Mouse (Mus musculus) pancreas, adult 10 weeks (tissue): ENCODE results near the gene Itfg1. TPM values are rescaled to one million over a fixed set of nuclear protein-coding genes. Genes with fewer than 3 reads are reported as not detected.

Source experiments
- polyA plus RNA-seq: library from polyadenylated mRNA; stranded (reverse); fragments of 350-450 nt; fragmentation: Illumina TruSeq; extraction: RNeasy Lipid Tissue Mini Kit (QIAGEN cat#74804); gene quantifications from one replicate; pipeline ENCODE4 v1.2.3, GENCODE M21; 2015; ENCODE audit warnings: low read depth, low replicate concordance; ENCODE audit not compliant: insufficient read depth

Itfg1 gene
- 12.4 TPM for polyA plus RNA-seq

DNA sequence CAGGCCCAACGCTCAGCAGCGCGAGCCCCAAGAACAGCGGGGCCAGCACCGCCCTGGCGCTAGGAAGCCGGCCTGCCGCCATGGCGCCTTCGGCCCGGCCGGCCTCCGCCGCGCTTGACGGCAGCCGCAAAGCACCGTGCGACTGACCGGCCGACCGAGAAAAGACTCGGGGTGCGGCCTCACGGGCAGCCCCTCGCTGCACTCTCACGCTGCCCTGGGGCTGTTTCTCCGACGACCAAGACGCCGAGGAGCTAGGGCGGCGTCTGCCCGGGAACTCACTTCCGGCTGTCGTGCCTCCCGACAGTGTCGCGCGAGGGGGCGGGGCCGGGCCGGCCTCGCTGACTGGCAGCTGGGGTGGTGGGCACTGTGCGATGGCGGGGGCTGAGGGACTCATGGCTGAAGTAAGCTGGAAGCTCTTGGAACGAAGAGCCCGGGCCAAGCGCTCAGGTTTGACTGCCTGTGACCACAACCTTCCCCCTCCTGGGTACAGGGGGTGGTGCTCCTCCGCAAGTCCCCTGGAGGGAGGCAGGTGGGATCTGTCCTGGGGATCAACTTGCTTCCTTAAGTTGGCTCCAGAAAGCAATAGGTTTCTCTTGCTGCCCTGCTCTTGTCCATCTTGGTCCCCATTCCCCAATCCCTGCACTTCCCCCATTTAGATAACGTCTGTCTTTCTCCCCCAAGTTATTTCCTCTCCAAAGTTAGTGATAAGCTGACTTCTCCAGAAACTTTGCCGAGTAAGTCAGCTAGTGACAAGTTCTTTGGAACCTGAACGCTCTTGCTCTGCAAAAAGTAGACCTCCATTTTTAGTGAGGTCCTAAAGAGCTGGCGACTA lies at the start of gene Itfg1, which contains the start of gene Phkb:
Itfg1 (minus strand) TSS at position 265 of the 832 bp plus-strand sequence.
Phkb (plus strand) TSS at position 303 of the 832 bp plus-strand sequence.

DNA sequence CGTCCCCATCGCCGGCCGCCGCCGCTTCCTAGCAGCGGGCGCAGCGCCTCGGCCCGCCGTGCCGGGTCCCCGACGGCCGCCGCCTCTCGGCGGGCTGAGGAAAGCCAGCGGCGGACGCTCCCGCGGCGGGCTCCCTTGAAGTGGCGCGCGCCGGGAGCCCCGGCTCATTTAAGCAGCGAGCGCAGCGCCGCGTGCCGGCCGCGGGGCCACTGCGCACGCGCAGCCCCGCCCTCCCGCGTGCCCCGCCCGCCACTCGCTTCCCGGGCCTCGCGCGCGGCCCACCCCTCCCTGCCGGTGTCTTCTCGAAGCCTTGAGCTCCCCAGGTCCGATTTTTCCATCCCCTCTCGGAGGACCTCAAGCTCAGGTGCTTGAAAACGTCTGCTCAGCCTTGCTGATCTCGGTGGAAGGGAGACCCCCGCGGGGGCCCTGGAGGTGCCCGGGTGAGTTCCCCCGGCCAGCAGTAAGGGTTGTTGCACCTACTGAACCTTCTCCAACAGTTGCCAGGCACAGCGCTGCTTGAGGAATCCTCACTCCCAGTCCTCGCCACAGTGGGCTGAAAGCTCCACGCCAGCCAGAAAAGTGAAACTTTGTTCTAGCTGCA lies 139.9 kb downstream of the Itfg1 start, which contains the start of gene Neto2:
Neto2 (minus strand) TSS at position 174 of the 601 bp plus-strand sequence.

Other genes starting within 250 kb of the Itfg1 start
- gene Neto2, start 140.0 kb downstream of the Itfg1 start, polyA plus RNA-seq = not detected
- 8.7 TPM for gene Phkb, start within 50 bp of the Itfg1 start, polyA plus RNA-seq